Mouse (Mus musculus): ENCODE measurements around the gene Sept3. TPM values are rescaled to one million over a fixed set of nuclear protein-coding genes. Genes with fewer than 3 reads are reported as not detected.

Gene Sept3
- polyA plus RNA-seq, 1 experiment: 0.38 TPM

DNA sequence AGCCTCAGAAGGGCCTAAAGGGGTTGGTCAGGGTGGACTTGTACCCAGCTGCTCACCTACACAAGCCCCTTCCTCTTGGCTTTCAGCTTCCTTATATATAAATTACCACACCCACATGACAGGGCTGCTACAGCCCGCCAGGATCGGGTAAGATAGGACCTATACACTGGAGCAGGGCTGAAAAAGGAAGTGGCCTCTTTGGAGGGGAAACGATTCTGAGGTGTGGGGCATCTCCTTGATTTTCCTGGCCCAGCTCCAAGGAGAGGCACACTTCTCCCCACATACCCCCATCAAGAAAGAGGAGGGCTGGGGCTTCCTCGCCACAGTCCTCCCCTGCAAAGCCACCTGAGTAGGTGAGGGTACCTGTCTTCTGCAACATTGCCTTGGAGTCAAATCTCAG is 63.2 kb downstream of the Sept3 start:
- 6% methylated on average over 4 of the region's 4 CpGs for whole genome bisulfite sequencing
- no peak for DNase-seq (ENCODE audit: low read depth, low spot score)

DNA sequence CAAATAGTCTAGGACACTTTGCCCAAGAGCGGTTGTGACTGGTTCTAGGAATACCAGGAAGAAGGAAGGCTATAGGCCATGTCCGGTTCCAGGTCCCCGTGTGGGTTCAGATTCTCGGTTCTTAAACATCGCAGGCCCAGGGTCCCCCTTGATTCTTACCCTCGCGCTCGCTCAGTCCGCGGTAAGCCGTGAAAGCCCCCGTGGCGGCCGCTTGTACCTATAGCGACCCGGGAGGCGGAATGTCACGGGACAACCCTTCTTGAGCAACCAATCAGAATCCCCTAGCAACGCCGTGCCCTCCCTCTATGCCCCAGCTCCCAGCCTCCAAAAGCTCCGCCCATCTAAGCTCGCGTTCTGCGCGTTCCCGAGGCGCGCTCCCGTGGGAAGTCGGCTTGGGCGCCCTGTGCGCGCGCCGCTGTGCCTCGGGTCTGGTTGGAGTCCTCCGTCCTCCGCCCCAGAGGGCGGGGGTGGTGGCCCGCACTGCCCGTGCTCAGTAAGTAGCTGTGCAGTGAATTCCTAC is 64.0 kb downstream of the Sept3 start, which contains the start of the genes Naga, Pheta2 and Smdt1:
TSS of gene Naga (minus strand) at position 333 of the 520 bp plus-strand sequence.
TSS of gene Pheta2 (plus strand) at position 350 of the 520 bp plus-strand sequence.
TSS of gene Smdt1 (plus strand) at position 367 of the 520 bp plus-strand sequence.
- peak; percentile 97 for DNase-seq (ENCODE audit: low read depth, low spot score)
- under 1% methylated on average over 41 of the region's 41 CpGs for WGBS

DNA sequence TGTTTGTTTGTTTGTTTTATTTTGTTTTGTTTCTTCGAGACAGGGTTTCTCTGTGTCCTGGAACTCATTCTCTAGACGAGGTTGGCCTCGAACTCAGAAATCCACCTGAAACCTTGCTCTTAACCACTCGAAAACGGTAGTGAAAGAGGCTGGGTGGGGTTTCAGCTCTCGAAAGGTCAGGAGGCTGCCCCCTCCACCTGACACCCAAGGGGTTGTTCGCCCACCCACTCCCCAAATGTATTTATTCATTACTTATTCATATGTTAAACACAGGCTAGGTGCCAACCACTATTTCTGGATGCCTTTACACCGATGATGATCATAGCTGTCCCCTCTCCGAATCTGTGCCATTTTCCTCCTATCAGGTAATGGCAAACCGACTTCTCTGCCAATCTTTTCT is 64.5 kb downstream of the Sept3 start:
- 52% methylated on average over 10 of the region's 10 CpGs for WGBS
- DNase-seq (ENCODE audit: low read depth, low spot score): no peak

DNA sequence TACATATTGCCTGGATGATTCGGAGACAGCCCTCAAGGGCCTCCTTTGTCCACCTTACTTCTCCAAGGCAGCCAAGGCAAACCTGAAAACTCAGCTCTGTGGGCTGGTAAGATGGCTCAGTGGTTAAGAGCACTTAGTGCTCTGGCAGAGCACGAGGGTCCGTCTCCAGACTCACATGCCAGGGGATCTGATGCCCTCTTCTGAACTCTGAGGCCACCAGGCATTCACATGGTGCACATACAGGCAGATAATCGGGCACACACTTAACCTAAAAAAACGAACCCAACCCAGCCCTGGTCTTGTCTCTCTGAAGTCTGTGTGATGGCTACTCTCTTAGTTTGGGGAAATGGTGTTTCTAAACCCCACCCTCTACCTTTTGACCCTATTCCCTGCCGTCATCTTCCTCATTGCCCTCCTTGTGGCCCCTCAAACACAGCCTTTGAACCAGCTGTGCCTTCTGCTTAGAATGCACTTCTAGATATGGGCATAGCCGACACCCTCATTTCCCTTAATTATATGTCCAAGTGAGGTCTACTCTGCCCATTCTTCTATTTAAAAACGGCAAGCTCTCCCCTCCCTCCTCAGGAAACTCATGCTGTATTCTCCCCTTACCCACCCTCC is 65.1 kb downstream of the Sept3 start:
- DNase-seq (ENCODE audit: low read depth, low spot score): no peak
- WGBS: 59% methylated on average over 8 of the region's 8 CpGs

DNA sequence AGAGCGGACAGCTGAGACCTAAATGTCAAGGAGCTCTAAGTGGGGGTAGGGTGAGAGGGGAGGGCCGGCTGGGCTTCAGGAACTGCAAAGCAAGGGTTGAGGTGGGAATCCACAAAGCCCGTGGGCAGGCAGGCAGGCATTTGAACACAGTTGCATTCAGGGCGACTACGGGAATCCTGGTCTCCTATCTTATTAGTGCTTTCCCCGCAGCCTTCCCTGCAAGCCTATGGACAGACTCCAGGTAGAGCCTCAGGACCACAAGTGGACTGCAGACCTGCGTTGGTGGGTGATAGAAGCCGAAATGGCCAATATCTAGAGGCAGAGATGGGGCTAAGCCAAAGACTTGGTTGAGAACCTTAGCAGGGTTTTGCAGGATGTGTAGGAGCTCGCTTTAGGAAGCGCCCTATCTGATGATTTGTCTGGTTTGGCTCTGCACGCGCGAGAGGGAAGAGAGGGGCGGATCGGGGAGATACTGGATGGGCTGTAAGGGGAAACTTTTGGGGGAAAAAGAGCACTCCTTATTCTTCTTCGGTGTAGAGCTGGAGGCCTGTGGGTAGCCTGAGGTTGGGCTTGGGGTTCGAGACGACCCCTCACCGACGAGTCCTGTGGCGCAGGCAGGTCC is 65.8 kb downstream of the Sept3 start:
- no peak for DNase-seq (ENCODE audit: low read depth, low spot score)
- 53% methylated on average over 21 of the region's 21 CpGs for WGBS

DNA sequence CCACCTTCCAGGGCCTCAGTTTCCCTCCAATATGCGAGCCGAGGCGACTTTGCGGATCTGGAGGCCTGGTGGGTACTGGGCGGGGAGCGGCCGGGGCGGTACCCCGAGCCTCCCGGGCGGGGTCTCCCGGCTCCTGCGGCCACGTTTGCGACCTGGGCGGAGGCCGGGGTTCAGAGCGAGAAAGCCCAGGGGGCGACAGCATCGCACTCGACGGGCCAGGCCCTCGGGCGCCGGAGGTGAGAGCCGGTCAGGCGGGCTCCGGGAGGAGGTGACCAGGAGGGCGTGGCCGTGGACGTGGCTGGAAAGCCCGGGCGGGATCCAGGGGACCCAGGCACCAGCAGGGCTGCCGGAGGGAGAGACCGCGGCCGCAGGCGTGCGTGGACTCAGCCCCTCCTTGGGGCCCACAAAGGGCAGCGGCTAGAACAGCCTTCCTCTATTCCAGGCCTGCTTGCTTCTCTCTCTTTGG is 66.4 kb downstream of the Sept3 start:
- WGBS: 4% methylated on average over 40 of the region's 40 CpGs
- DNase-seq (ENCODE audit: low read depth, low spot score): no peak

DNA sequence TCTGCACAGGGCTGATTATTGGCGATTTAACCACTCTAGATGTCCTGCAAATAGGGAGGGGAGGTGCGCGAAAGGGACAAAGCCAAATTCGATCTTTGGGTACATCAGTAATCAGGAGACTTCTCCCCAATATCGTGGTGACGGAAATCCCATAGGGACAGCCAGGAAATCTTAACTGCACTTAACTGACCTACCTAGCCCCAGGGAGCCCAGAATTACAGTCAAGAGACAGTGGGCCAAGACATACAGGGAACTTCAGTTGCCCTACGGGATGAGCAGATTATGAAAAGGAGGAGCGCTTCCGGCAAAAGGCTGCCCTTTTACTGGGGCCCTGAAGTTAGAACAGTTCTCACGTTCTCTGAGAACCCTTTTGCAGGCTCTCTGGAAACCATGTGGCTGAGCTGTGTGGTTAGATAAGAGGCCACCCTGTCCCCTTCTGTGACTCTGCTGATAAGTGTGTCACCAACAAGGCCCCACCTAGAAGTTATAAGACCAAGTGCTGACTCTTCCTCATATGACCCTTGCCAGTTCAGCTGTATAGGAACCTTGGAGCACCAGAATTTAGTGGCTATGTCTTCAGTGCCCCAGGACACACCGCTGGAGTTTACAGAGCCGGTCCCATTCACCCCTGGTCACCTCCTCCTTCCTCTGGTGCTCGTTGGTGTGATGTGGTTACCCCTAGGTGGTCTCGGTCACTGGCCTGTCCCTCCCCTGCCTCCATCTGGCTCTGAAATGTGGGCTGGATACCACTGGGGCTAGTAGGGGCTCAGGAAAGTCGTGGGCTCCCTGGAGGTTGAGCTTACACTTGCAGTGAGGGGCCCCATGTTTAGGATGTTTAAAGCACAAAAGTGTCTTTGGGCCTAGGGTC is 67.2 kb downstream of the Sept3 start:
- DNase-seq (ENCODE audit: low read depth, low spot score): no peak
- 68% methylated on average over 15 of the region's 15 CpGs for WGBS

DNA sequence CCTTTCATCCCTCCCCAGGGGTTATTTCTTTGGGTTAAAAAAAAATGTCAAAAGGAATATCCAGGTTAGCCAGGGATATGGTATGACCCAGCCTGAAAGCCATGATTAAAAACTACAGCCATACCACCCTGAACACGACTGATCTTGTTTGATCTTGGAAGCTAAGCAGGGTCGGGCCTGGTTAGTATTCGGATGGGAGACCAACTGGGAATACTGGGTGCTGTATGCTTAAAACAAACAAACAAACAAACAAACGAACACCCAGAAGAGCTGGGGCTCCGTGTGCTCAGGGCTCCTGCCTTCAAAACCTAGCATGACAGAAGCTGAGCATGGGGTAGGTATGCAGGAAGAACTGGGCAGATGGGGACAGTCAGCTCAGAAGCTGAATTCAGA is 67.8 kb downstream of the Sept3 start:
- 82% methylated on average over 5 of the region's 5 CpGs for WGBS
- DNase-seq (ENCODE audit: low read depth, low spot score): no peak

DNA sequence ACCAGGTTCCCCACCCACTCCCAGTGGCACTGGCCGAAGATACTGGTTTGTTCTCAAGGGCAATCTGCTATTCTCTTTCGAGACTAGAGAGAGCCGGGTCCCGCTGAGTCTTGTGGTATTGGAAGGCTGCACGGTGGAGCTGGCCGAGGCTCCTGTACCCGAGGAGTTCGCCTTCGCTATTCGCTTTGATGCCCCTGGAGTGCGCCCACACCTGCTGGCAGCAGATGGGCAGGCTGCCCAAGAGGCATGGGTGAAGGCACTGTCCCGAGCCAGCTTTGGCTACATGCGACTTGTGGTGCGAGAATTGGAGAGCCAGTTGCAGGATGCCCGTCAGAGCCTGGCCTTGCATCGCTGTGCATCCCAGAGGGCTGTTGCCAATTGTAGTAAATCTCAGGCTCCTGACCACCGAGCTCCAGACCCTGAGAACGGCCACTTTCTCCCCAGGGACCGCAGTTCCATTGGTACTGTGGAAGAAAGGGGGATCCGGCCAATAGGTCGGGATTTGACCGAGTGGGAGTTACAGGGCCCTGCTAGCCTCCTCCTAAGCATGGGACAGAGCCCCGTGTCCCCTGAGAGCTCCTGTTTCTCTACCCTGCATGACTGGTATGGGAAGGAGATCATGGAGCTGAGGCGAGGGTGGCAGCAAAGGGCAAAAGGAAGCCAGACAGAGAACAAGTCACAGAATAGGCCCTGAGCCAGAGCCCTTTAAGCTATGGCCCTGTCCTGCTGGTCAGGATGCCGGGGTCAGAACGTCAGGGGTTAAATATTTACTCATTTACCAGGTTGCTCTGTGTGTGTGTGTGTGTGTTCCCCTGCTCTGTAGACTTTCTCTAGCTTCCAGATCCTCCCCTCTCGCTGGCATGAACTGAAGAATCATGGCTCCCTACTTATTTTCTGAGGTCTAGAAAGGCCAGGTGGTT is 68.9 kb downstream of the Sept3 start:
- DNase-seq (ENCODE audit: low read depth, low spot score): no peak

More for the DNA sequence above, 68.9 kb downstream of the Sept3 start:
- WGBS: 85% methylated on average over 27 of the region's 27 CpGs

Other genes starting within 250 kb of the Sept3 start
- gene Desi1, start 241.0 kb upstream of the Sept3 start, polyA plus RNA-seq (2012; rRNA removed): 24.4 and 29.8 TPM in 2 replicates
- 57.3 and 58.4 TPM in 2 replicates for gene Snu13, start 227.3 kb upstream of the Sept3 start, polyA plus RNA-seq (2012; rRNA removed)
- not detected in 2 replicates for gene 4930407I10Rik, start 215.7 kb upstream of the Sept3 start, polyA plus RNA-seq (2012; rRNA removed)
- gene Mei1, start 204.9 kb upstream of the Sept3 start, polyA plus RNA-seq (2012; rRNA removed): 0.07 and 0.09 TPM in 2 replicates
- gene Ccdc134, start 147.0 kb upstream of the Sept3 start, polyA plus RNA-seq (2012; rRNA removed): 18.0 and 18.4 TPM in 2 replicates
- 113 and 136 TPM in 2 replicates for gene Srebf2, start 127.7 kb upstream of the Sept3 start, polyA plus RNA-seq (2012; rRNA removed)
- 1.0 and 1.7 TPM in 2 replicates for gene Shisa8, start 62.1 kb upstream of the Sept3 start, polyA plus RNA-seq (2012; rRNA removed)
- gene Tnfrsf13c, start 50.5 kb upstream of the Sept3 start, polyA plus RNA-seq (2012; rRNA removed): 10.2 and 12.1 TPM in 2 replicates
- 17.1 and 21.4 TPM in 2 replicates for gene Cenpm, start 30.1 kb upstream of the Sept3 start, polyA plus RNA-seq (2012; rRNA removed)
- 0.21 and 0.22 TPM in 2 replicates for gene 1500009C09Rik, start 22.5 kb upstream of the Sept3 start, polyA plus RNA-seq (2012; rRNA removed)
- 0.11 TPM in 1 of 2 replicates, not detected in the other for gene Wbp2nl, start 24.1 kb downstream of the Sept3 start, polyA plus RNA-seq (2012; rRNA removed)
- 137 and 148 TPM in 2 replicates for gene Naga, start 64.0 kb downstream of the Sept3 start, polyA plus RNA-seq (2012; rRNA removed)
- 0.52 and 0.78 TPM in 2 replicates for gene Pheta2, start 64.0 kb downstream of the Sept3 start, polyA plus RNA-seq (2012; rRNA removed)
- 372 and 378 TPM in 2 replicates for gene Smdt1, start 64.1 kb downstream of the Sept3 start, polyA plus RNA-seq (2012; rRNA removed)
- 282 and 435 TPM in 2 replicates for gene Ndufa6, start 79.4 kb downstream of the Sept3 start, polyA plus RNA-seq (2012; rRNA removed)
- gene Cyp2d22, start 105.4 kb downstream of the Sept3 start, polyA plus RNA-seq (2012; rRNA removed): 22.4 and 44.0 TPM in 2 replicates
- gene Cyp2d11, start 119.1 kb downstream of the Sept3 start, polyA plus RNA-seq (2012; rRNA removed): not detected in 2 replicates
- gene Cyp2d10, start 132.3 kb downstream of the Sept3 start, polyA plus RNA-seq (2012; rRNA removed): 0.14 and 0.64 TPM in 2 replicates
- gene Cyp2d9, start 158.5 kb downstream of the Sept3 start, polyA plus RNA-seq (2012; rRNA removed): 0.12 TPM in 1 of 2 replicates, not detected in the other

All from large intestine, adult 2 months (tissue).